Mouse (Mus musculus) erythroblast, embryonic 14.5 days (primary cell): ENCODE data around the gene Tmem110.

Experiments used
- GATA1 ChIP-seq: IDR thresholded peaks from 2 replicates; pipeline ENCODE4 v1.6.1; 2012; ENCODE audit warnings: low read length, inconsistent platforms, mixed read lengths
- TAL1 ChIP-seq: IDR thresholded peaks from 3 replicates; pipeline ENCODE4 v1.6.1; 2012; ENCODE audit warnings: low read length, inconsistent platforms, mixed read lengths

- TF ChIP-seq GATA1 (no peak), TAL1 (no peak)
Measured at GRCm38 (mm10) chr14:30923375-30924105, 98.2 kb downstream of the Tmem110 start, which contains the start of gene Itih3.
